Comparison of ENCODE assay signal across 8 mouse cellular contexts in genomic region chr7:81572610-81573268, GRCm38 (mm10). TPM values are rescaled to one million over a fixed set of nuclear protein-coding genes. Genes with fewer than 3 reads are reported as not detected.
A peak's percentile ranks its signal among the peaks of the same experiment; 100 is the strongest.
DNase-seq lines count a peak whose midpoint lies in the region; ATAC-seq and TF ChIP-seq lines count a peak whose summit lies in the region.

No protein-coding gene starts in this region.

- H3K9ac ChIP-seq in hindbrain, postnatal 0 days (replicated peaks; ENCODE audit: low read length): peak overlapping the region; percentile 93; the same call in 1 of the 2 replicates
- H3K9ac ChIP-seq in neural tube, embryonic 13.5 days: peak overlapping the region; percentile 96

- no peak for ATAC-seq in hindbrain, postnatal 0 days
- ATAC-seq in neural tube, embryonic 13.5 days (ENCODE audit: low read depth): no peak

- H3K27ac ChIP-seq in layer of hippocampus, adult 2 months: peak overlapping the region; percentile 96
- H3K27ac ChIP-seq in hindbrain, postnatal 0 days: no peak overlapping the region
- H3K27ac ChIP-seq in neural tube, embryonic 13.5 days (replicated peaks): no peak overlapping the region

- H3K4me3 ChIP-seq in layer of hippocampus, adult 2 months: peak overlapping the region; percentile 85
- peak overlapping the region; percentile 94 for H3K4me3 ChIP-seq in hindbrain, postnatal 0 days (ENCODE audit: low read length)
- peak overlapping the region; percentile 91 for H3K4me3 ChIP-seq in neural tube, embryonic 13.5 days

- H3K4me1 ChIP-seq in hindbrain, postnatal 0 days (ENCODE audit: insufficient read depth, low read length): peaks cover 7% of the 10 kb centered on the region; the same call in 1 of the 2 replicates
- peaks cover 18% of the 10 kb centered on the region for H3K4me1 ChIP-seq in neural tube, embryonic 13.5 days (replicated peaks)

- H3K27me3 ChIP-seq in hindbrain, postnatal 0 days (ENCODE audit: insufficient read depth, low read length): no peaks in the 10 kb centered on the region
- H3K27me3 ChIP-seq in neural tube, embryonic 13.5 days: no peaks in the 10 kb centered on the region

- no peaks in the 10 kb centered on the region for H3K9me3 ChIP-seq in hindbrain, postnatal 0 days (ENCODE audit: low read length)
- no peaks in the 10 kb centered on the region for H3K9me3 ChIP-seq in neural tube, embryonic 13.5 days

- H3K36me3 ChIP-seq in hindbrain, postnatal 0 days (ENCODE audit: insufficient read depth, low read length): peaks cover 5% of the 10 kb centered on the region; the same call in 1 of the 2 replicates
- peaks cover 26% of the 10 kb centered on the region for H3K36me3 ChIP-seq in neural tube, embryonic 13.5 days

- WGBS in hindbrain, postnatal 0 days: 62% methylated on average over 6 of the region's 6 CpGs
- 78% methylated on average over 6 of the region's 6 CpGs for WGBS in neural tube, embryonic 13.5 days

- no peak for TF ChIP-seq CTCF in layer of hippocampus, adult 2 months (conservative IDR thresholded peaks at IDR 0.05)
- TF ChIP-seq CTCF in hindbrain, postnatal 0 days (IDR thresholded peaks at IDR 0.05; ENCODE audit: low read depth): no peak

- DNase-seq in layer of hippocampus, adult 2 months (ENCODE audit: low spot score in 2 of 2): no peak
- no peak for DNase-seq in layer of hippocampus, adult 9-11 months
- DNase-seq in c-Kit-negative CD71-positive TER-119-positive erythroid progenitor cells, embryonic 14.5 days (ENCODE audit: low read depth, low spot score): peak; percentile 26
- no peak for DNase-seq in hindbrain, postnatal 0 days (ENCODE audit: low spot score)
- DNase-seq in embryo, embryonic 10.5 days (ENCODE audit: low spot score): no peak
- DNase-seq in right cerebral cortex, postnatal 4 days: no peak
- no peak for DNase-seq in spleen, adult 12 weeks (ENCODE audit: low spot score)

- peak overlapping the region; percentile 69 for H3K4me2 ChIP-seq in hindbrain, postnatal 0 days (ENCODE audit: low read depth, low read length)
- H3K4me2 ChIP-seq in neural tube, embryonic 13.5 days: peak overlapping the region; percentile 68

RNA-seq across cellular contexts. Expression of gene Whamm, which starts 1.7 kb away (rescaled TPM):
- total RNA-seq in layer of hippocampus, adult 2 months (2021): 10 to 100 TPM; 19.0 to 22.8 TPM
- 5.1 and 6.2 TPM in 2 replicates for total RNA-seq in hindbrain, postnatal 0 days (2014; rRNA removed)
- 6.9 and 7.0 TPM in 2 replicates for polyA plus RNA-seq in hindbrain, postnatal 0 days (2015; fragmentation: Nextera tagmentation; extraction: Ambion mirVana)
- polyA plus RNA-seq in neural tube, embryonic 13.5 days (2015; fragmentation: Nextera tagmentation; extraction: Ambion mirVana): 7.1 and 8.0 TPM in 2 replicates

RNA-seq across cellular contexts. Expression of gene Fsd2, which starts 6.0 kb away (rescaled TPM):
- total RNA-seq in layer of hippocampus, adult 2 months (2021): under 1 TPM; 0.27 to 0.28 TPM
- total RNA-seq in hindbrain, postnatal 0 days (2014; rRNA removed): 0.18 and 0.31 TPM in 2 replicates
- 0.05 and 0.08 TPM in 2 replicates for polyA plus RNA-seq in hindbrain, postnatal 0 days (2015; fragmentation: Nextera tagmentation; extraction: Ambion mirVana)
- polyA plus RNA-seq in neural tube, embryonic 13.5 days (2015; fragmentation: Nextera tagmentation; extraction: Ambion mirVana): 0.10 and 0.29 TPM in 2 replicates
